Mouse (Mus musculus) mature B cell (primary cell): ENCODE data around the gene Cep112.

ENCODE experiments used
- in situ Hi-C: fragments of 300-500 bp; cut with MboI; formaldehyde crosslinking; loops from 2 replicates; pipeline ENCODE4 v1.14.3; 2019

Cep112 gene

DNA sequence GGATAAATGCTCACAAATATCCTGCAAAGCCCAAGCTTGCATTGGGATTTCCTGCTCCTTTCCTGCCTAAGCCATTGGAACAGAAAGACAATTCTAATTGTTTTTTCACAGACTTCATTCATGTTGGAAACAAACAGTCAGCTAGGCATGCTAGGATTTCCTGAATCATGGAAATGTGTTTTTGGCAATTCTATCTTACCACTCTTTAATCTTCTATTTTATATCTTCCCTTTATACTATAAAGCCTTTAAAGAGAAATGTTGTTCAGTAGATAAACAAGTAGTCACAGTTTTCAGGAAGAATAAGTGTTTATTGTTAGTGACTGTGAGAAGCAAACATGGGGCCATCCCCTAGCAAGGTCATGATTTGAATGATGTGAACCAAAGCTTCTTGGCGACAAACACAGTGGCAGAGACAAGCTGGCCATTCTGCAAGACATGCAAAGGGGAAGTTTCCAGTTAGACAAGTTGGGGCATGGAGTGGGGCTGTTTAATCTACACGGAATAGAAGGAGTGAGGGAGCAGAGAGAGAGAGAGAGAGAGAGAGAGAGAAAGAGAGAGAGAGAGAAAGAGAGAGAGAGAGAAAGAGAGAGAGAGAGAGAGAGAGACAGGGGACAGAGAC, 169.1 kb downstream of the Cep112 start:
- in situ Hi-C loops = no loop called here

DNA sequence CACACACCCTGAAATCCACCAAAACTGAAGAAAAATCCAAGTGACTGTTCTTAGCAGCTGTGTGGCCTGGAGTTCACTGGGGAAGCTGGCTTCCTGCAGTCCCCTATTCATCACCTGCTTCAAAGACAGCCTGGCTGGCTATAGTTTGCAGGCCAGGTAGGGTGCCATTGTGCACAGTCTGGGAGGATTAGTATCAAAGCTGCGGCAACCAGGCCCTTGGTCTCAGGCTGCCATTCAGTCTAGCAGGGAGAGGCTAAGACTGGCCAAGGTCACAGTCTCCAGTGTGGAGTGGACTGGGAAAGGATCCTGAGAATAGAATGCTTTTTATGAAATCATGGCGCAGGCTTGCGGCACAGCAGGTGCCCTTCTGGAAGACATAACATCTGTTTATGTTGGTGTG, 180.3 kb downstream of the Cep112 start:
- in situ Hi-C loops = no loop called here

DNA sequence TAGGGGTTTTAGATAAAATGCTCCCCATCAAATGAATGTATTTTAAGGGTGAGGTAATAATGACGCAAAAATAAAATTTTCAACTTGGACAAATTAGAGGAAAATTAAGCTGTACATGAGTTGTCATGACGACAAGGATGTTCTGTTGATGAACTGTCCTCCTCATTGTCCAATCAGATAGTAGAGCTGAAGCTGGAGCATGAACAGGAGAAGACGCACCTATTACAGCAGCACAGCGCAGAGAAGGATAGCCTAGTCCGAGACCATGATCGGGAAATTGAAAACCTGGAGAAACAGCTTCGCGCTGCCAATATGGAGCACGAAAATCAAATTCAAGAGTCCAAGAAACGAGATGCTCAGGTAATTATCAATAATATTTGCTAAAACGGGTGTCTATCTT, 181.0 kb downstream of the Cep112 start:
- in situ Hi-C loops = no loop called here

DNA sequence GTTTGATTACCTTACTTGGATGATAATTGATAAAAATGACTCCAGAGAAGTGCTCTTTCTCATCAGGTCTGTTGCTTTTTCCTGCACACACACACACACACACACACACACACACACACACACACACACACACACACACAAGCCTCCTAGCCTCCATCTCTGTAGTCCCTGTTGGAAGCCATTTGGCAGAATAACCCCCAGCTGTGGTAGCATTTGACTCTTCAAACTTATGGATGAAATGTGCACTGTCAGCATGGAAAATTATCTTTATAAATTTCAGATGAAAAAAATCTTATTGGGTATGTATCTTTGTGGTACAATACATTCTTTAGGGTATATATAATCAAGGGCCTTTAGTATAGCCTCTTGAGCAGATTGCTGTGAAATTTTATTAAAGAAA, 181.8 kb downstream of the Cep112 start:
- in situ Hi-C loops = no loop called here

DNA sequence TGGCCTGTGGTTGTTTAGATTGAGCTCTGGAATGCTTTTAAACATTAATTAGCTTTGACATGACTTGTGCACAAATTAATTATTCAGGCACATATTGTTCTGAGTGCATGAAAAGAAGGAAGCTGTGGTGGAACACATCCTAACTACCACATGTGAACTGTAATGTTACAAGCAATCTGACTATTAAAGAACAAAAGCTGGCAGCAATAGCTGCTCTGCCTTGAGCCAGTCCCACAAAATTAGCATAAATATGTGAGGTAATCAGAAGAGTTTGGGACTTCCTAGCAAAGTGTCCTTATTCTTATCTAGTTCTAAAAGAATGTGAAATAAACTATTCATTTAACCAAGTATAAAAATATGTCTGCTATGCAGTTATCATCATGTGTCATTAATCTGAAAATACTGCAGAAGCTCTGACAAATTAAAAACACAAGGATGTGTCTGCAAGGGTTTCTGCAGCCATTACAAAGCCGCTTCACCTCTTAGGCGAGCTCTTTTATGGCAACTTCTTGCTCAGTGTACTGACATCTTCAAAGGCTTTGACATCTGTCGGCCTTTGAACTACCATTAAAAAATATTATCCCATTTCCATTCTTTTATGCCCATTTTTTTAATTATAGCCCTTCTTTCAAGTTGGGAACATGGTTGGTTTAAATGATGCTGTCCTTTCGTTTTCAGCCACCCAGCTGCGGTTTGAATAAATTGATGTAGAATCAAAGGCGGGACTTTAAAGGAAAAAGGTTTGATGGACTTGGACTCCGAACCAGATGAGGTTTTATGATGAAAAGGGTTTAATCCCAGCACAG, 195.8 kb downstream of the Cep112 start:
- in situ Hi-C loops = no loop called here

DNA sequence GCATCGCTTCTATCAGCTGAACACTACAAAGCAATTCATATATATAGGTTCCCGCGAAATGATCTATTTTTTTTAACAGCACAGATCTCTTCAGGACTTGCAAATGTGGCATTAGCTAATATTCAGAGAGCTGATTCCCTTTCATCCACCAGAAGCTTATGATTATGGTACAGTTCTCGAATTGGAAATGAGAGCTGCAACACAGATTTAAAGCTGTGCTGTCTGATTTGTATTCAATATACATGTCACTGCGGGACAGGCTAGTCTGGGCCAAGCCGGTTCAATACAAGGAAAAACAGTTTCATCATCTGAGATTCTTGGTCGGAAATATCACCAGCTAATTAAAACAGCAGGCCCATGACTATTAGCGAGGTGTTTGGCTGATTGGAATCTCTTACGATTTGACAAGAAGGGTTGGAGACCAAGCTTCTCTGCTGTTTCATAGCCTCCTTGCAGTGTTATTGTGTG, 196.5 kb downstream of the Cep112 start:
- in situ Hi-C loops = no loop called here

DNA sequence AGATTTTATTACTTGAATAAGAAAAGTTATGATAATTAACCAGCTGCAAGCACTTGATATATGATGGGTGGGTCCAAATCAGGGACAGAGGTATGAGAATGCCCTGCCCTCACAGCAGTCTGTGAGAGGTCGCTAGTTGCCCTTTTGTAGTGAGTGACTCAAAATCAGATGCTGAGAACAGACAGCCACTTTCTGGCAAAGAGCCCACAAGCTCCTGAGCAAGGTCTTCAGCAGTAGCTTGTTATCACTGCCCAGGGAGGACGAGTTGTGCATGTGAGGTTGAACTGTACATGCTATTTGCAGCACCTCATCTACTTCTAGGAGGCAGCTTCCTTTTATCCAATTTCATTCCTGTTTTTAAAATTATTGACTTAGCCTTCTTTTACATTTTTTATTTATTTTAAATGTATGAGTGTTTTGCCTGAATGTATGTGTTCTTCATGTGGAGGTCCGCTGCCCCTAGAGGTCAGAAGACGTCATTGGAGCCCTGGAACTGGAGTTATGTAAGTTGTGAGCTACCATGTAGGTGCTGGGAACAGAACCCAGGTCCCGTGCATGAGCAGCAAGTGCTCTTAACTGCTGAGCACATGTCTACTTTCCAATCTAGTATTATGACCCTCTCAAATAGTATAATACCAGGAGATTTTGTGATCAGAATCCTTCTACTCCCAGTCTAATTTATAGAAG, 200.7 kb downstream of the Cep112 start:
- in situ Hi-C loops = no loop called here

DNA sequence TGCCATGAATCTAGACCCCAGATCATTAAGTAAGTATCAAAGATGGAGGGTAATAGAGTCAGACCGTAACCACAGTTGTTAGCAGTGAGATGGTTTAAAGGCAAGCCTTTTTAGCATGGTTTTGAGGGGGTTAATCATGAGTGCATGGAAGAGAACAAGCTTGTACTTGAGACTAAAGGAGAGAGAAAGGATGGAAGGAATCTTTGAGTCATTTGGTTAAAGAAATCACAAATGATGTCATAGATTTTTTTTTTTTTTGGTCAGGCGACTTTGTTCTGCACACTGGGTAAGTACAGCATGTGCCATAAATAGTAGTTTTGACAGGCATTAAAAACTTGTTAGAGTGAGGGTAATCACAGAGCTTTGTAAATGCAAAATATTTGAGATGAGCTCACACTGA, 212.8 kb downstream of the Cep112 start:
- in situ Hi-C loops = no loop called here

DNA sequence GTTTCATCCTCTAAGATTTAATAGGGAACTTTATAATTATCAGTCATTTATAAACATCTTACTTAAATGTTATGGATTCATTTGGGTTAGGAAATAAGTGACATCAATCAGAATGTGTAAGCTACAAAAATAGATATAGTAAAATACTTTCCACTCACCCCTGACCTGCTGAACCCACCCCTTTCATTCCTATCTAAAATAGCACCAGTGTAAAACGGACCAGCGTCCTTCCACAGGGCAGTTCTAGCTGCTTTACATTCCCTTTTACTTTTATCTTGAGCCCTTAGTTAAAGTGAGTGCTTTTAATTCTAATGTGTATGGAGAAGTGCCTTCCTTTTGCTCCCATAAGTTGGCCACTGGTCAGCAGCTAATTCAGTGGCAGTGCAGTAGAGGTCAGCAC, 230.6 kb downstream of the Cep112 start:
- in situ Hi-C loops = no loop called here

DNA sequence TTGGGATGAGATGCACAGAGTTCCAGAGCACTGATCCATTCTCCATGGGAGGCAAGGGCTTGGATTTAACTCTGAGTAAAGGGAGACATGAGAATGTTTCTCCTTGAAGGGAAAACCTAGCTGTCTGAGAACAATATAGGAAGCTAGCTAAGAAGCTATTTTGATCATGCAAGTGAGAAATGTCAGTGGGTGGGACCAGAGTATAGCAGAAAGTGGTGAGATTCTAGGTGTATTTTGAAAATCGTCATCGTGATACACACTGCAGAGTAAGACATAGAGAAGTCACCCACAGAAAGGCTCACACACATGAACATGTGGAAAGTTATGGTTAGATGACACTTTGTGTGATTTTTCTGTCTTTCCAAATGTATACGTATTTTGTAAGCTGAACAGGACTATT, 257.0 kb downstream of the Cep112 start:
- in situ Hi-C loops = no loop called here

DNA sequence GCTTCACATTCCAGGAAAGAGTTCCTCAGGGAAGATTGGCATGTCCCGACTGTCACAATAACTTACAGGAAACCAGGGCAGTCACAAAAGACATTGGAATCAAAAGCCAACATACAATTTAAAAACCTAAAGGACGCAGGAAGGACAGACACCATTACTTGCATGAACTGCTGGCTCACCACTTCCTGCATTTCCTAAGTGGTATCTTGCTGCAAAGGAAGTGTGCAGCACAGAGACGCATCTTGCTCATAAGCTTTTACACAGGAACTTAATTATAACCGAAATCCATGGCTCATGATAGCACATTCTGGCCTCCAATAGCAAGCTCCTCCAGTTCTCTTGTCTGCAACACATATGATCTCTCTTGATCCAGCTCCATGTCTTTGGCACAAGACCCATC, 271.6 kb downstream of the Cep112 start:
- in situ Hi-C loops = no loop called here

DNA sequence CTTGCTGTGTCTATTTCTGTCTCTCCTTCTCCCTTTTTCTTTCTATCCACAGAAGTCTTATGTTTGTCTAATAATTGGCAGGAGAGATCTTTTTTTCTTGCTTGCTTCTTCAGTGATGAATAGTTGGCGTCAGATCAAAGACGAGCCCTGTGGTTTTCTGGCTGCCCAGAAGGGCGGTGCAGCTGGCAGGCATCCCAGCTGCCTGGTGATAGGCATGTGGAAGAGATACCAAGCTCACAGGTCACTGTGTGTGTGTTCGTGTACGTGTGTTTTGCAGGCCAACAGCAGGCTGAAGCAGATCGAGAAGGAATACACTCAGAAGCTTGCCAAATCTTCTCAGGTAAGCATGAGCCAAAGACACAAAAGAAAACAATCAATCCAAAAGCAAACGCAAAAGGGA, 327.3 kb downstream of the Cep112 start:
- in situ Hi-C loops = no loop called here

DNA sequence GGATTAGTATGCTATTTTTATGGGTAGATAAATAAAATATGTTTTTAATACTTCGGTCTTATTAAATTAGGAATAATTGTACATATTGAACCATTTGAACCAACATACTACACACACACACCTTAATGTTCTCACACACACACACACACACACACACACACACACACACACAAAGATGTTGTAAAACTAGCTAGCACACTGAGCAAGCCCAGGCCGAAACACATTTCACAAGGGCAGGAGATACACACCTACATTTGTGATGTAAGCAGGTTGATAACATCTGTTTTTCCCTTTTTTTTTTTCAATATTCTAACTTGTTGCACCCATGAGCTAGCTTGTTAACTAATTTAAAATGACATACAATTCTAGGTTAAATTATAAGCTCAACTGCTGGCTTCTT, 327.8 kb downstream of the Cep112 start:
- in situ Hi-C loops = no loop called here

DNA sequence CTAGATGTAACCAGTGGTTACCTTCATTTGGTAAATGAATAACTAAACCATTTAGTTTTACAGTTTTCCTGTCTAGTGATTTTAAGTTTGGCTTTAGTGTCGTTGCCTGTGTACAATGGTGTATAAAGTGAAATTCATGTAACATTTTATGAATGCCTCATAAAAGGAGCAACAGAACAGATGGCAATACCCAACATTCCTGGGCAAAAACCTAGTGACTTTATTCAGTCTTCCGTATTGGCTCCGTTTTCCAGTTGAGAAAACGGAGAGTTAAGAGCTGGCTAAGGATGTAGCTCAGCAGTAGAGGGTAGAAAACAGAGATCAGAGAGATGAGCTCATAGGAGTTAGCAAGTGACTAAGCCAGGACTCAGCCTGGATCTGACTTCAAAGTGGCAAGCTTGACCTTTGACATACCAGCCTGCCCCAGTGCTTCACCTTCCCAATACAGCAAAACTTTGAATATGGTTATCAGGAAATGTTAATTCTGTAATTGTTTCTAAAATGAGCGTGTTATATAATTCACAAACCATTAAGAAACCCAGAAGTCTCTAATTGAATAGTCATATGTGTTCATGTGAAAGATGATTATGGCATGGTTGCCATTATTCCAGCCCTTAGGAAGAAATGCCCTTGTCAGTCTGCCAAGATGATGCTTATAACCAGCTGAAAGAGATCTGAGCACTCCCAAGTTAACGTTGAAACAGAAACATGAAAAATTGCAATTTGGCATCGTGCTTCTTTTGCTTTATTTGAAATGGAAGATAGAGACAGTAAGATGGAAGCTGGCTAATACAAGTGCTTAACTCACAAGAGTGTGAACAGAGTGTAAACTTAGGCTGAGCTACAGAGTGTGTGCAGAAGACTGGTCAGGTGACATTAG, 328.6 kb downstream of the Cep112 start:
- in situ Hi-C loops = no loop called here

DNA sequence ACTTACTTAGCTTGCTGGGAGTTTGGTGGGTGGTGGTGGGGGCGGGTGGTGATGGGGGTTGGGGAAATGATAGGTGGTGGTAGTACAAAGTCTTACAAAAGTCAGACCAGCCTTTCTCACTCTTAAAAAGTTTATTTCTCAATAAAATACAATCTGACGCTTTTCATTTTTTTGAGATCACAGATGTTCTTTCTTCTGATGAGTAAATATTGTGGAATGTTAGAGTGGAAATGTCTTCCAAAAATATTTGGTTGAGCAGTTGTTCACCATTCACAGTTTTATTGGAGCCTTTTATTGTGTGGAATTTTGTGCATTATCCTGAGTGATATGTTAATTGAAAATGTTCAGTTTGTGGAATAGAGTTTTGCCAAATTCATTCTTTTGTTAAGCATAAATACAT, 332.2 kb downstream of the Cep112 start:
- in situ Hi-C loops = no loop called here

DNA sequence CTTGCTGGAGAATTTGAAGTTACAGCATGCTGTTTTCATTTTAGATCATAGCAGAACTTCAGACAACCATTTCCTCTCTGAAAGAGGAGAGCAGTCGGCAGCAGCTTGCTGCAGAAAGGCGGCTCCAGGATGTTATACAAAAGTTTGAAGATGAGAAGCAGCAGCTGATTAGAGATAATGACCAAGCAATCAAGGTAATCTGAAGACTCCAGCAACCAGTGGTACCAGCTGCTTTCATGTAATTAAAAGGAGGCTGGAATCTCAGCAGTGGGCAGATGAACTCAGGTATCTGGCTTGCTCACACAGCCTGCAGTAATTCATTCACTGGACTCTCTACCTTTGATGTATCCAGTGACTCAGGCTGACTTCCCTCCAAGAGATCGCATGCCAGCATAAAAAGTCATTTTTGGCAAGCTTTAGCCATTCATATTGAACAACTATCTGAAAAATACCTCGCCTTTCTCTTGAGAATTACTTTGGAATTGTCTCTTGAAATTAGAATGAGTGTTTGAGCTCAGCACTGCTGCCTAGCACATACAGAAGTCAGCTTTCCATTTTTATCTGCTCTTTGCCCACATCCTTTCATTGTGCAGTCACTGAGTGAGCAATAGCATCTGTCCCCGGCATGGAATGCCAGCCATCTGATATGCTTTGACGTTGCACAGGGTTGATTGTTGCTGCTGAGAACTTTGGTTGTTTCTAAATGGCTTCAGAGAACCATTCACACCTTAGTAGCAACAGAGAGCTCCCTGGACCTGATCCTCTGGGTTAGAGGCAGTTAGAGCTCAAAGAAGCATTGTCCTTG, 332.8 kb downstream of the Cep112 start:
- in situ Hi-C loops = no loop called here

DNA sequence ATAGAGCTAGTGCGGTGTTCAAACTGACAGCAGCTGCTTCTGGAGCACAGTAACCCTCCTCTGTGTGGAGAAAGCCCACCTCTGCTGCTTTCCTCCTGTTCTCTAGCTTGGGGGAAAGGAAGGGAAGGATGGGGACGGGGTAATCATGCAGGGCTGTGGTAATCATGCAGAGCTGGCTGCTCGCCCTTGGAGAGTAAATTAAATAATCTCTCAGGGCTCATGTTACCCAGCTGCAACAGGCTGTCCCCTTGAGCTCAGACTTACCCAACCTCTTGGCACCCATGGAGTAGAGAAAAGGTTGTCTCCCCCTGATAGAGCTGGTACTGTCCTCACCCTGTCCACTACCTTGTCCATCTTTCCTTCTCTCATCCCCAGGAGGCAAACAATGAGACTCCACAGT, 345.1 kb downstream of the Cep112 start:
- in situ Hi-C loops = no loop called here

DNA sequence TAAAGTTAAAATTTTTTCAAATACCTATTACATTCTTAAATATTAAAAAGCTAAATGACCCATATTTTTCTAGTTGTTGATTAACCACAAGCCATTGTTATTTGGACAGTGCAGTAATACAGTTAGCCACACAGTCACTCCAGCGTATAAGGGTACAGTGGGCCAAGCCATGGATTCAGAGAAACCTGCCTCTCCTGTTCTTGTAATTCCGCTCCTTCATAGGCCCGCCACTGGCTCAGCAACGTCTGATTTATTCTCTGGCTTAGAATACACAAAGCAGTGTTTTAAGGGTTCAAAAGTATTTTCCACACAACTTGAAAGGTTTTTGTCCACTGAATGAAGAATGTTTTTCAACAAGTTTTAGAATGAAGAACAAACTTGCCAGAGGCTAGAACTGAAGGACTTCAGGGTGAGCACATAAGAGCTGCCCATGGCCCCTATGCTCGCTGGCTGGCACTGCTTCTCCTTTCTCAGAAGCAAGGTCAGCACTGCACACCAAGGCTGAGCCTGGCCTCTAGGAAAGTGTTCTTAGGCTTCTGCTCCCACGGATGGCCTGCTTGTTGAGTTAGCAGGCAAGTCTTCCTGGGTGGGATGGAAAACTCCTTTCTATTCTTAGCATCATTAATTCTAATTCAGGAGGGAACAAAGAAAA, 349.2 kb downstream of the Cep112 start:
- in situ Hi-C loops = no loop called here

DNA sequence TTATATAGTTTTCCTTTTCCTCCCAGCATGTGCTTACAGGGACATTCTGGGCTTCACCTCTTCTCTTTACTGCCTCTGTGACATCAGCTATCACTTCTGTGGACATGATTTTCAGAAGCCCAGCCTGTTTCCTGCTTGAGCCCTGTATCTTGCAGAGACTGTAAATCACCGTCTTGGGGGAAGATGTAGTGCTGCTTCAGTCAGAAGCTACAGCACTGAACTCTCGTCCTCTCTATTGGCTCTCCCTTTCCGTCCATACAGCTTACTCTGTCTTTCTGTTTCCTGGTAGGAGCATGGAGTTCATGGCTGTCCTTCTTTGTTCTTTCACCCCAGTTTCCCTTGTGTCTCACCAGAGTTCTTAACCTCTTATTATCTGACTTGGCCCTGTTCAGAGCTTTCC, 352.2 kb downstream of the Cep112 start:
- in situ Hi-C loops = no loop called here
